In genomic region chr9:68773770-68774169, GRCm38 (mm10) we compare ENCODE assay signal across 24 mouse cellular contexts.
DNase-seq lines count a peak whose midpoint lies in the region; ATAC-seq and TF ChIP-seq lines count a peak whose summit lies in the region.
"Had no signal": no experiment of that assay in that cellular context is flagged by ENCODE, and none has a peak within 500 bp of the region (broad histone marks: within the 10 kb centered on the region; RNA-seq: fewer than 3 reads in every experiment).

No protein-coding gene starts in this region.

- ATAC-seq in hindbrain, postnatal 0 days: no peak
- ATAC-seq in hindbrain, embryonic 16.5 days: no peak
- ATAC-seq: forebrain, embryonic 14.5 days; inflammation-experienced regulatory T-cells, adult 6 months; liver, embryonic 12.5 days; midbrain, embryonic 15.5 days had no signal

- H3K27ac ChIP-seq in hindbrain, postnatal 0 days: no peak overlapping the region
- no peak overlapping the region for H3K27ac ChIP-seq in hindbrain, embryonic 16.5 days (ENCODE audit: low read depth, low read length)
- H3K27ac ChIP-seq in bone marrow, adult 2 months (ENCODE audit: control insufficient read depth, insufficient read depth, low read depth, low read length, poor library complexity): no peak overlapping the region
- H3K27ac ChIP-seq: embryonic facial prominence, embryonic 13.5 days; hindbrain, embryonic 10.5 days; kidney, embryonic 15.5 days; left cerebral cortex, adult 2 months; limb, embryonic 10.5 days; liver, embryonic 12.5 days; midbrain, embryonic 15.5 days had no signal

- H3K9ac ChIP-seq in hindbrain, postnatal 0 days (replicated peaks; ENCODE audit: low read length): no peak overlapping the region
- H3K9ac ChIP-seq in hindbrain, embryonic 16.5 days (ENCODE audit: low read depth, low read length): no peak overlapping the region
- H3K9ac ChIP-seq: embryonic facial prominence, embryonic 13.5 days; kidney, embryonic 15.5 days; liver, embryonic 12.5 days; midbrain, embryonic 15.5 days had no signal

- H3K4me3 ChIP-seq in hindbrain, postnatal 0 days (ENCODE audit: low read length): no peak overlapping the region
- no peak overlapping the region for H3K4me3 ChIP-seq in hindbrain, embryonic 16.5 days (ENCODE audit: low read length)
- H3K4me3 ChIP-seq in lung, adult 2 months (replicated peaks; ENCODE audit: extremely low read depth, low read depth, low read length): no peak overlapping the region
- H3K4me3 ChIP-seq in E14TG2a.4 (replicated peaks; ENCODE audit: low read length): no peak overlapping the region
- H3K4me3 ChIP-seq in bone marrow, adult 2 months (replicated peaks; ENCODE audit: control insufficient read depth, low read depth, low read length): no peak overlapping the region
- H3K4me3 ChIP-seq: embryonic facial prominence, embryonic 13.5 days; hindbrain, embryonic 10.5 days; kidney, embryonic 15.5 days; left cerebral cortex, adult 2 months; limb, embryonic 10.5 days; liver, embryonic 12.5 days; midbrain, embryonic 15.5 days had no signal

- no peak overlapping the region for H3K4me2 ChIP-seq in hindbrain, postnatal 0 days (ENCODE audit: low read depth, low read length)
- H3K4me2 ChIP-seq in hindbrain, embryonic 16.5 days (ENCODE audit: low read length): no peak overlapping the region
- H3K4me2 ChIP-seq: embryonic facial prominence, embryonic 13.5 days; kidney, embryonic 15.5 days; liver, embryonic 12.5 days; midbrain, embryonic 15.5 days had no signal

- TF ChIP-seq POLR2A in lung, adult 2 months (IDR thresholded peaks at IDR 0.05; ENCODE audit: borderline replicate concordance, extremely low read depth, low read depth, low read length): no peak
- TF ChIP-seq POLR2A in bone marrow, adult 2 months (IDR thresholded peaks at IDR 0.05; ENCODE audit: borderline replicate concordance, control insufficient read depth, low read depth, low read length): no peak

- H3K27me3 ChIP-seq in hindbrain, postnatal 0 days (ENCODE audit: insufficient read depth, low read length): no peaks in the 10 kb centered on the region
- no peaks in the 10 kb centered on the region for H3K27me3 ChIP-seq in hindbrain, embryonic 16.5 days (replicated peaks; ENCODE audit: control insufficient read depth, insufficient read depth, low read length)
- no peaks in the 10 kb centered on the region for H3K27me3 ChIP-seq in E14TG2a.4 (ENCODE audit: insufficient read depth, low read length)
- H3K27me3 ChIP-seq: embryonic facial prominence, embryonic 13.5 days; kidney, embryonic 15.5 days; liver, embryonic 12.5 days; midbrain, embryonic 15.5 days had no signal

- no peaks in the 10 kb centered on the region for H3K9me3 ChIP-seq in hindbrain, postnatal 0 days (ENCODE audit: low read length)
- H3K9me3 ChIP-seq in hindbrain, embryonic 16.5 days (ENCODE audit: control insufficient read depth, low read length): no peaks in the 10 kb centered on the region
- no peaks in the 10 kb centered on the region for H3K9me3 ChIP-seq in E14TG2a.4 (ENCODE audit: low read length)
- H3K9me3 ChIP-seq: embryonic facial prominence, embryonic 13.5 days; hindbrain, embryonic 10.5 days; kidney, embryonic 15.5 days; limb, embryonic 10.5 days; liver, embryonic 12.5 days; midbrain, embryonic 15.5 days had no signal

- DNase-seq in hindbrain, postnatal 0 days (ENCODE audit: low spot score): no peak
- no peak for DNase-seq in lung, adult 2 months
- no peak for DNase-seq in lung, postnatal 36 days
- DNase-seq in adrenal gland, adult 2 months: no peak
- DNase-seq in gastrocnemius, postnatal 4 days (ENCODE audit: low spot score in 2 of 2): no peak
- DNase-seq: adrenal gland, adult 8-10 months; cerebellum, postnatal 14 days; gastrocnemius, postnatal 25 days; lung, postnatal 14 days; right cerebral cortex, postnatal 14 days; spleen, adult 18-20 months; thymus, adult 2 months had no signal

- no peaks in the 10 kb centered on the region for H3K36me3 ChIP-seq in hindbrain, postnatal 0 days (ENCODE audit: insufficient read depth, low read length)
- H3K36me3 ChIP-seq in hindbrain, embryonic 16.5 days (ENCODE audit: control insufficient read depth, insufficient read depth, low read length): no peaks in the 10 kb centered on the region
- H3K36me3 ChIP-seq in E14TG2a.4 (ENCODE audit: insufficient read depth, low read length): no peaks in the 10 kb centered on the region
- H3K36me3 ChIP-seq: embryonic facial prominence, embryonic 13.5 days; hindbrain, embryonic 10.5 days; kidney, embryonic 15.5 days; limb, embryonic 10.5 days; liver, embryonic 12.5 days; midbrain, embryonic 15.5 days had no signal

- WGBS in hindbrain, postnatal 0 days: 93% methylated on average over 3 of the region's 3 CpGs
- WGBS in hindbrain, embryonic 16.5 days: 94% methylated on average over 3 of the region's 3 CpGs
- 98% methylated on average over 3 of the region's 3 CpGs for WGBS in lung, adult 2 months
- 79% methylated on average over 3 of the region's 3 CpGs for WGBS in bone marrow, adult 2 months

- peaks cover 4% of the 10 kb centered on the region; the same call in 1 of the 2 replicates for H3K4me1 ChIP-seq in hindbrain, postnatal 0 days (ENCODE audit: insufficient read depth, low read length)
- peaks cover 3% of the 10 kb centered on the region for H3K4me1 ChIP-seq in hindbrain, embryonic 16.5 days (ENCODE audit: control insufficient read depth, insufficient read depth, low read depth, low read length)
- H3K4me1 ChIP-seq in lung, adult 2 months (ENCODE audit: control insufficient read depth, insufficient read depth, low read length): no peaks in the 10 kb centered on the region; the same call in 1 of the 2 replicates
- peaks cover 19% of the 10 kb centered on the region for H3K4me1 ChIP-seq in E14TG2a.4 (replicated peaks; ENCODE audit: low read depth, low read length)
- H3K4me1 ChIP-seq in bone marrow, adult 2 months (ENCODE audit: control insufficient read depth, insufficient read depth, low read length): no peaks in the 10 kb centered on the region
- H3K4me1 ChIP-seq: liver, embryonic 12.5 days; midbrain, embryonic 15.5 days had no signal

- peak; percentile 26; the same call in 1 of the 2 replicates for TF ChIP-seq CTCF in hindbrain, postnatal 0 days (IDR thresholded peaks at IDR 0.05; ENCODE audit: low read depth)
- 0 out of 2 replicates have a peak, but pooled peaks have one; percentile 12 for TF ChIP-seq CTCF in lung, adult 2 months (IDR thresholded peaks at IDR 0.05; ENCODE audit: insufficient read depth, low read length)
- peak; percentile 44 for TF ChIP-seq CTCF in E14TG2a.4 (conservative IDR thresholded peaks at IDR 0.05; ENCODE audit: low read length)
- 0 out of 2 replicates have a peak, but pooled peaks have one; percentile 5 for TF ChIP-seq CTCF in bone marrow, adult 2 months (IDR thresholded peaks at IDR 0.05; ENCODE audit: control insufficient read depth, insufficient read depth, low read length)
